Mouse (Mus musculus): ENCODE measurements around the gene Fstl4.

- TF ChIP-seq FLI1 (IDR thresholded peaks at IDR 0.05; ENCODE audit: low read length) (no peak), GATA1 (IDR thresholded peaks at IDR 0.05; ENCODE audit: borderline replicate concordance, low read length) (no peak)
These were observed 125.1 kb downstream of the Fstl4 start for GRCm38 (mm10) chr11:52889527-52889926.

All from megakaryocyte, embryonic 14.5 days (primary cell).